Mouse (Mus musculus) cerebellum, postnatal 25 days (tissue): ENCODE data around the gene Hspb3.

Experiments used
- DNase-seq, 2 experiments: peaks; one replicate each; pipeline ENCODE4 v3.0.0; 2021; ENCODE audit warnings: mixed read lengths in 2 of 2

Hspb3 gene

DNA sequence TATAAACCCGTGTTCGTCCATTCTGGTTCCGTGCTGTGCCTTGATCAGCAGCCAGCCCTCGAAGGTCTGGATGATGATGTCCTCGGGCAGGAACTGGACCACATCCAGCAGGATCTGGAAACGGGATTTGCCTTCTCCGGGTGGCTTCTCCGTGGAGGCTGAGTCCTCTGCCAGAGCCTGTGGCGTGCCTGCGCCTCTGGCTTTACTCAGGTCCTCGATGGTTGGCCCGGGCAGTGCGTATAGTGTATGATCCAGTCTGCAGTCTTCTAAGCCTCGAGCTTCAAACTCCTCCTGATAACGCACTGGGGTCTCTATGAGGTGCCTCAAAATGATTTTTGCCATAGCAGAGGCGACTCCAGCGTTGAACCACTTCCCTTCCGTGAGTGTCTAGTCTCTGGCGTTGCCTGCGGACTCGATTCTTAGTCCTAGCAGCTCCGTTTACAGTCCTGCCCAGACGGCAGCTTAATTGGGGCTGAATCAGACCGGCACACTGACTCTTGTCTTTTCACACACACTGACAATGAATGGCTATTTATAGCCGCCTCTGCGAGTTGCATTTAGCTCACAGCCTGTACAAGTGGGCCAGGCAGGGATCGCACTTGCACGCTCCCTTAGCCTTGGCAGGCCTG lies at the start of gene Hspb3:
Gene Hspb3, minus strand, starts transcription at position 526 of the 629 bp plus-strand sequence.
- DNase-seq = peak; percentile 84 to 90

DNA sequence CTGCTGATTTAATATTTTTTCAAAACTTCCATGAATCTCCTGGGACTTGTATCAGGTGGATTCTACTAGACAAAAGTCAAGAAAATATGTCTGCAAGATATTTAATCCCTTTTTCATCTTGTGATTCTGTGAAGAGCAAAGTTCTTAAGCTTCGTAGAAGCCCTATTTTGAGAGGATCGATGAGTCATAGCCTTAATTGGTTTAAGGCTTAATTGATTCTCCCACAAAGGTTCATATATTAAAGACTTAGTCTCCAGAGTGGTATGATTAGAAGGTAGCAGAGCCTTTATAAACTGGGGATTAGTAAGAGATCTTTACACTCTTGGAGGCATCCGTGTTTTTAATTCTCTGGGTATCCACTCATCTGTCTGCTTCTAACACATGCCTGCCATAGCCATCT lies 49.7 kb upstream of the Hspb3 start:
- DNase-seq = no peak

DNA sequence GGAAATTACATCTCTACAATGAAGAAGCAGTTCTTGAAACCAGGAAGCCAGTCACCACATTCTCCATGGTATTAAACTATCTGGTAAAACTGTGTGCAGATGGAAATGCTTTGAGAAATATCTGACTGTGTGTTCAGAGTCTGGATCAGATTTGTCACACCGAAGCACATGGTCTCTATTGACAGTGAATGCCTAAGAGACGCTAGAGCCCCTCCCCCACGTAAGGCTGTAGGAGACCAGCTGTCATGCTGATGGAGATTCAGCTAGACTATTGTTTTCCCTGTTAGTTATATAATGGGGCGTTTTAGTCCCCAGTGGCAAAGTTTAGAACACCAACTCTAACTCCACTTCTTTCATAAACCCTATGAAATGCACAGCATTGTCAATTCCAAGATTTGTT lies 42.7 kb upstream of the Hspb3 start:
- no peak for DNase-seq

- no peak for DNase-seq
Measured at GRCm38 (mm10) chr13:113701185-113701584, 37.7 kb upstream of the Hspb3 start.

- DNase-seq = no peak
Measured at GRCm38 (mm10) chr13:113699928-113700327, 36.5 kb upstream of the Hspb3 start.

GRCm38 (mm10) chr13:113699415-113699873 lies 36.0 kb upstream of the Hspb3 start:
- DNase-seq = peak in 1 of 2 experiments; percentile 6

DNA sequence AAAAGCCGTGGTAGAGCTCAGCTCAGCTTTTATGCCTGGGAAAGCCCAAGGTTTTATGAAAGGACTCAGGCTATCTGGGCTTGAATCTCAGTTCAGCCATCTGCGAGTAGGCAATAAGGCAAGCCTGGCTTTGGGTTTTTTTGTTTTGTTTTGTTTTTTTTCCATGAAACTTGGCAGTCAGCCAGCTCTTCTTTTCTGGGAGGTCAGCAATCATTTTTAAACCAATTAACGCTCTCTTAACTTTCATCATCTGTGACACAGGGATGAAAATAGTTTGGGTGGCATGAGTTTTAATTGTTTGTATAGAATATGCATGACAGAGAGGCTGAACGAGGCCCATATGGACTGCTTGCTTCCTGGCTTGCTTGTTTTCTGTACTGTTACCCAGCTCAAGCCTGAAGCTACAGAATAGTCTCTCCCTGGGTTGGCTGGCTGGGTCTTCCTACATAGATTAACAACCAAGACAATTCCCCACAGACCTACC lies 33.4 kb upstream of the Hspb3 start:
- DNase-seq = no peak

GRCm38 (mm10) chr13:113693383-113693782 lies 29.9 kb upstream of the Hspb3 start:
- DNase-seq = peak in 1 of 2 experiments; percentile 49

GRCm38 (mm10) chr13:113691644-113692043 lies 28.2 kb upstream of the Hspb3 start:
- no peak for DNase-seq

DNA sequence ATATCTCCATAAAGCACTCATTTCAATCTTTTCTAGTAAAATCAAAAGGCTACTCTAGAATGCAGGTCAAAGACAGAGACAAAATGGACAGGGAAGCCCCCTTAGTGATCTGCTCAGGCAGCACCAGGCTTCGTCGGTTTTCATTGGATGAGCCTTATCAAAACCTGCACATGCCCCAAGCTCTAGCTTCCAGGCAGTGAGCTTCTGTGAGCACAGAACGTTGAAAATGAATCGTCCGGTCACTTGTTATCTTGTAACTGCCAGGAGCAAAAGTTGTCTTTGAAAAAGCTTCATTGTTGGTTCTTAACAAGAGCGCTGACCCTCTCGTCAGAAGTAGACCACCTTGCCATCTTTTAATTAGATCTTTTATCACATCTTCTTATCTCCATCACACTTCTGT lies 26.4 kb upstream of the Hspb3 start:
- DNase-seq = no peak

- no peak for DNase-seq
Measured at GRCm38 (mm10) chr13:113686691-113687121, 23.2 kb upstream of the Hspb3 start.

GRCm38 (mm10) chr13:113682821-113683220 lies 19.3 kb upstream of the Hspb3 start:
- DNase-seq = no peak

- no peak for DNase-seq
Measured at GRCm38 (mm10) chr13:113680646-113681045, 17.2 kb upstream of the Hspb3 start.

- DNase-seq = peak; percentile 71 to 77
Measured at GRCm38 (mm10) chr13:113669459-113670077, 6.1 kb upstream of the Hspb3 start.

DNA sequence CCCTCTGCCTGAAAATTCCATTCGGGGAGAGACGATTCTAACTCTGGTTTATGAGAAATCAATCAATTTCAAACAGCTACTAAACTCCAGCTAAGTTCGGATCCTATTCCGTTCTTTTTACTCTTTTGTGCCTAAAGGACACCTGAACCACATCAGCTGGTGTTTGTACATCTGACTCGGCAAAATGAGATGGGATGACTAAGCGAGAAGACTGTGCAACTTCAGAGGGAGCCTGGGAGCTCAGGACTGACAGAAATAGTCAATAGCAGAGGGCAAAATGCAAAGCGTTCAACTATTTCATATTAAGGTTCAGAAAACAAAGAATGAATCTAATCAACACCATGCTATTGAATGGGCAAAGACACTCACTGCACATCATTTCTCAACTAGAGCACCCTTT lies 407 bp upstream of the Hspb3 start:
- DNase-seq = no peak

DNA sequence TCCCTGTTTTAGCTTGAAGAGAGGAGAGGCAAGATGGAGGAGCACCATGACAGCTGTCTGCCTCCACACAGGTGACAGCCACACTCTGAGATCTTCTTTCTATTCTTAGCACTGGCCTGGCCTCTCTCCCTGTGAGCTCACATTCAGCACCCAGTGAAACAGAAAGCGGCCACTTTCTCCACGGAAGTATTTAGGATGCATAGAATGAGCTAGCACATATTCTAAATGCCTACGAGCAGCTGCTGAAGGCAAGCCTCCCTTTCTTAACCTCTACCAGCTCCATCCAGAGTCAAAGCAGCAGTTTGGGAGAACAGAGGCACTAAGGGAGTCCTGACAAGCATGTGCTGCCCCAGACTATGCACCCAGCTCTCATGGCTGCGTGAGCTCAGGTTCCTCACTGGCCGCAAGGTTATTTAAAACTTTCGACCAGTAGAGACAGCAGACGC lies 1.6 kb downstream of the Hspb3 start:
- no peak for DNase-seq

DNA sequence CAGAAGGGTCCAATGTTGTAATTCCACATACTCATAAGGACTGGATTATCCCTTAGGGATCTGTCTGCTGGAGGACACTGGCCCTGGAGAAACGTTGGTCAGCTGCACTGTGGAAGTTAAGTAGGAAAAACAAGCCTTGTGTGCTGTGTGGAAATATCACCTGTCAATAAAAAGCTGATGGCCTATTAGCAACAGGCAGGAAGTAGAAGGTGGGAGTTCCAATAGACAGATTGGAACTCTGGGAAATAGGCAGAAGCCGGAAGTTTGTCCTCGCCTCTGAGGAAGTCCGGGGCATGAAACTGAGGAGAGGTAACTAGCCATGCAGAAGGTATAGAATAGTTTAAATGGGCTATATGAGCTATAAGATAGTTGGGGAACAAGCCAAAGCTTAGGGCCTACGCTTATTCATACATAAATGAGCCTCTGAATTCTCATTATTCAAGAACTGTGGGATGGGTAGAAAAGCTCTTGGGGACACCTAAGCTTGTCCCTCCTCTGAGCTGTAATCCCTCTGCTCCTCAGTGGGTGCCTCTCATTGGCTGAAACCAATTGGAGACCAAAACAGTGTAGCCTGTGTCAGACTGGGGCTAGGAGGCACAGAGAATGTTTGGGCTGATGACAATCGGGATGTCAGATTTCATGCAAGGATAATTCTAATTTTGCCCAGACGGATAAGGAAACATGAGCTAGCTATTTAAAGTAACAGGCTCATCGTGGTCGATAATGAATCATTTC lies 2.7 kb downstream of the Hspb3 start:
- DNase-seq = no peak

DNA sequence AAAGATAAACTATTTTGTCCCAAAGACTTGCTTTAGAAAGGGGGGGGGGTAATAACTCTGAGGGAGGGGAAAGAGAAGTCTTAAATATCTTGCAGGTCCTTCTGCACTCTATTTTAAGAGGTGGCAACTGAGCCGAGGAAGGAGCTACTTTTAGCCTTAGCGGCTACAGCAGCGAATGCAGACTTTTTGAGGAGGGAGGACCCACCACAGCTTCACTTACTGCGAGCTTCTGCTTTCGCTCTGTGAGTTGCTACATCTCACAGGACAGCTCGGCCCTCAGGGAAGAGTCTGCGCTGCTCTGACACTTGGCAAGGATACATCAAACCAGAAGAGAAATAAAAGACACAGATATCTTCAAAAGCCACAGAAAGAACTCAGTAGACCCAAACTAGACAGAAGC lies 6.3 kb downstream of the Hspb3 start:
- no peak for DNase-seq

GRCm38 (mm10) chr13:113656639-113657038 lies 6.8 kb downstream of the Hspb3 start:
- no peak for DNase-seq

- no peak for DNase-seq
Measured at GRCm38 (mm10) chr13:113655511-113655910, 8.0 kb downstream of the Hspb3 start.

DNA sequence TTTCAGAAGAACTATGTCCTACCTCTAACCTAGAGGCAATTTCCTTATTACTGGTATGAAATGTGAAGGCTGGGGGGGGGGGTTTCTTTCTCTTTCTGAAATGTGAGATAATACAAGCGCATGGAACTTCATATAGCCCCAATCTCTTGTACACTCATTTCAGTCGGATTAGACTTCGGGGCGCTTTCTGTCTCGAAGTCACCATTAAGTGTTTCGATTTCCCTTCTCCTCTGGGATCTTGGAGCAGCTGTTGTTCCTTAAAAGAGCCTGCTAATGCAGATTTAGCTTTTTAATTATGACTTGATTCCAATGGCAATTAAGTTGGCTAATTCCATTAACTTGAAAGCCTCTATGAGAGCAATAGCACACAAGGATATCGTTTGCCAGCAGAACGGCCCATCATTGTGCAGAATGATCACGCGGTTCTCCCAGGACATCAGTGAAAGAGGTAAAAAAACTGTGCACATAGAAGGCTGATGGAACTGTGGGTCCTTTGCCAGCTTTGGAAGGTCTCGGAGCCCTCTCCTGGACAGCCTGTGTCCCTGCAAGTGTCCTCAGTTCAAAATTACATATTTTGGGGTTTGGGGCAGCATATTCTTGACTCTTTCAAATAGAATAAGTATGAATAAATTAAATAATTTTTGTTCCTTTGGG lies 22.4 kb downstream of the Hspb3 start:
- DNase-seq = peak in 1 of 2 experiments; percentile 34

GRCm38 (mm10) chr13:113638914-113639313 lies 24.6 kb downstream of the Hspb3 start:
- peak; percentile 24 to 32 for DNase-seq

GRCm38 (mm10) chr13:113635799-113636222 lies 27.7 kb downstream of the Hspb3 start:
- no peak for DNase-seq
